Mouse (Mus musculus) limb, embryonic 12.5 days (tissue): ENCODE measurements around the gene Meis1. TPM values are rescaled to one million over a fixed set of nuclear protein-coding genes. Genes with fewer than 3 reads are reported as not detected.

Source experiments
- ATAC-seq: fragments of 200-750 bp; cut with Nextera tagmentation; 2 replicates; pipeline ENCODE4 v1.8.0; 2017; ENCODE audit warnings: low read depth, moderate TSS enrichment; ENCODE audit not compliant: insufficient number of reproducible peaks, insufficient read depth, low FRiP score, low TSS enrichment
- H3K27ac ChIP-seq: fragments of 300-500 bp; sonication (generic); 2 replicates; pipeline ENCODE4 v1.5.1; 2016; ENCODE audit warnings: mild to moderate bottlenecking, moderate library complexity
- H3K27me3 ChIP-seq: fragments of 300-500 bp; sonication (generic); 2 replicates; pipeline ENCODE4 v1.6.1; 2016; ENCODE audit warnings: mild to moderate bottlenecking, moderate library complexity
- H3K36me3 ChIP-seq: fragments of 300-500 bp; sonication (generic); 2 replicates; pipeline ENCODE4 v1.6.1; 2016; ENCODE audit warnings: mild to moderate bottlenecking, moderate library complexity
- H3K4me1 ChIP-seq: fragments of 300-500 bp; sonication (generic); replicated peaks from 2 replicates; pipeline ENCODE4 v1.6.1; 2016
- H3K4me2 ChIP-seq: fragments of 300-500 bp; sonication (generic); 2 replicates; pipeline ENCODE4 v1.6.1; 2016; ENCODE audit warnings: mild to moderate bottlenecking, moderate library complexity
- H3K4me3 ChIP-seq: fragments of 300-500 bp; sonication (generic); replicated peaks from 2 replicates; pipeline ENCODE4 v1.5.1; 2016; ENCODE audit warnings: mild to moderate bottlenecking
- H3K9ac ChIP-seq: fragments of 300-500 bp; sonication (generic); replicated peaks from 2 replicates; pipeline ENCODE4 v1.6.1; 2016; ENCODE audit warnings: mild to moderate bottlenecking, moderate library complexity
- H3K9me3 ChIP-seq: fragments of 300-500 bp; sonication (generic); 2 replicates; pipeline ENCODE4 v1.6.1; 2016; ENCODE audit warnings: mild to moderate bottlenecking, moderate library complexity
- WGBS: fragments of 180-500 bp; shearing (Covaris S2); methylation state at CpG from one replicate; pipeline ENCODE4 v1.1.7; 2016; 5-methylcytosine and 5-hydroxymethylcytosine counted together
- polyA plus RNA-seq: library from polyadenylated mRNA; unstranded; fragments of >200 nt; fragmentation: Nextera tagmentation; extraction: Ambion mirVana; gene quantifications from 2 replicates; pipeline ENCODE4 v1.2.1, GENCODE M21; 2016

Gene Meis1
- polyA plus RNA-seq, 1 experiment from 2014 or later = 35.1 TPM

GRCm38 (mm10) chr11:19005913-19006693, 12.7 kb downstream of the Meis1 start:
- Histone ChIP-seq H3K27me3 (peaks cover 49% of the 10 kb centered on the region), H3K9me3 (no peaks in the 10 kb centered on the region), H3K4me2 (no peak overlapping the region), H3K4me1 (peaks cover 14% of the 10 kb centered on the region), H3K9ac (no peak overlapping the region), H3K4me3 (no peak overlapping the region), H3K27ac (no peak overlapping the region), H3K36me3 (no peaks in the 10 kb centered on the region)
- ATAC-seq = no peak
- 56% methylated on average over 3 of the region's 3 CpGs for WGBS

DNA sequence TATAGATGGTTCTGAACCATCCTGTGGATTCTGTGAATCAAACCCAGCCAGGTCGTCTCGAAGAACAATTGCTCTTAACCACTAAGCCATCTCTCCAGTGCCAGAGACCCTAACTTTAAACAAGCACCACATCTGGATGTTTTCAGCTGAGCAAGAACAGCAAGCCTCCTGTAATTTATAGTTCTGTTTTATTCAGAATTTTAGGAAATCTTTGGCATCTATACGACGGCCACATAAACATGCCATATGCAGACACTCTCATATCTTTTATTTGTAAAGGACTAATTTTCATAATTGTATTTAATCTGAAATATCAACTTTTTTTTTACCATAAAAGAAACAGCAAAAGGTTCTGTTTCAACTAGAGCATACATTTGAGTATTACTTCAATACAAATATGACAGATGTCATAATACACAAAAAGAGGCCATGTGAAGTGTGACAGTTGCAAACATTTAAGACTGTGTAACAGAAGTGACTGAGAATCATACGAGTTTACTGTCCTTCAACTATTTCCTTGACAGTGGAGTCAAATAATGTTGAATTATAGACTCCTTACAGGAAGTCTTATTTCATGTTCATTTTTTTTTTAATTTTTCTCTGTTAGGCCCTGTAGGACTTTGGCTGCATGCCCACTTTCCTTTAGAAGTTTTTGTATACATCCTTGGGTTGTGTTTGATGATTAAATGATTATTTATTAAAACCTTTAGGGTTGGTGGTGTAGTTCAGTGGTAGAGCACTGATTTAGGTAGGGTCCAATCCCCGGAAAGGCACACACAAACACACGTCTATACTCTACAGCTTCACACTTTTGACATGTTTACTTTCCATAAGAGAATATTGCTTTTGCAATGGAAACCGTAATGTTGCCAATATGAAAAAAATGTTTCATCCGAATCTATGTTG, 13.5 kb downstream of the Meis1 start:
- Histone ChIP-seq H3K27ac (no peak overlapping the region), H3K9me3 (no peaks in the 10 kb centered on the region), H3K4me3 (no peak overlapping the region), H3K9ac (no peak overlapping the region), H3K36me3 (no peaks in the 10 kb centered on the region), H3K27me3 (peaks cover 40% of the 10 kb centered on the region), H3K4me2 (no peak overlapping the region), H3K4me1 (peaks cover 14% of the 10 kb centered on the region)
- WGBS = 74% methylated on average over 9 of the region's 9 CpGs
- no peak for ATAC-seq

DNA sequence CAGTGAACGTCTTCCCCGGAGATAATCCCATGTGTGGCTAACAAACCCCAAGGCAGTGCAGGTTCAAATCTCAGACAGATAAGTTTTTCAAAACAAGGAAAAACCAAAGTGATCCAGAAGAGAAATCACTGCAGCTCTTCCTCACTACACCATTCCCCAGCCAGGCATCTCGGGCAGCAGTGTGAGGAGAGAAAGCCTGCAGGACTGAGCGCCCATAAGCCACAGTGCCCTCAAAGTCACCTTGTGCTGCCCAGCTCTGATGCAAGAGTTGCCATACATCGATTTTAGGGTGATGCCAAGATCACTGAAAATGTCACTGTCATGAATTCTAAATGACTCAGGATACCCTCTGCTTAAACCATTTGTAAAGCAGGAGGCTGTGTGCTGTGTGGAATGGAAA, 15.7 kb downstream of the Meis1 start:
- H3K27ac ChIP-seq = no peak overlapping the region
- H3K9ac ChIP-seq = no peak overlapping the region
- peaks cover 7% of the 10 kb centered on the region for H3K4me1 ChIP-seq
- H3K4me3 ChIP-seq = no peak overlapping the region
- H3K36me3 ChIP-seq = no peaks in the 10 kb centered on the region
- H3K27me3 ChIP-seq = peaks cover 20% of the 10 kb centered on the region
- ATAC-seq = no peak
- WGBS = 77% methylated on average over 5 of the region's 5 CpGs
- H3K9me3 ChIP-seq = no peaks in the 10 kb centered on the region
- H3K4me2 ChIP-seq = no peak overlapping the region

DNA sequence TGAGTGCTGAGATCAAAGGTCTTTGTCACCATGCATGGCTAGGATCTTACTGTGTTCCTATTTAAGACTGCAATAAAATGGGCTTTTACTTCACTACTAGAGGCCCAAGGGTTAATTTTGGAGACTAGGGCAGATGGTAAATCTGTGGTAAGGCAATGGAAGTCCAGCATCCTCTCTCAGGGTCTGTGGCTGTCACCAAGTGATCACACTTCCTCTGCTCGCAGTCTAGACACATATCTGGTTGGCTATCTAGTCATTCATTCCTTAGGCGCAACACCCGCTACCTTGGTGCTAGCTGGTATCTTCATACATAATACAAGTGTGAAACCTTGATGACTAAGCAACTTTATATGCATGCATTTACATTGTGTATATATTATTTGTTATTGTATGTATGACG, 22.0 kb downstream of the Meis1 start:
- H3K4me3 ChIP-seq = no peak overlapping the region
- H3K27me3 ChIP-seq = no peaks in the 10 kb centered on the region
- no peak overlapping the region for H3K9ac ChIP-seq
- peaks cover 7% of the 10 kb centered on the region; the same call in 1 of the 2 replicates for H3K36me3 ChIP-seq
- ATAC-seq = no peak
- 95% methylated on average over 4 of the region's 4 CpGs for WGBS
- no peak overlapping the region for H3K27ac ChIP-seq
- no peaks in the 10 kb centered on the region for H3K4me1 ChIP-seq
- no peak overlapping the region for H3K4me2 ChIP-seq
- H3K9me3 ChIP-seq = no peaks in the 10 kb centered on the region

DNA sequence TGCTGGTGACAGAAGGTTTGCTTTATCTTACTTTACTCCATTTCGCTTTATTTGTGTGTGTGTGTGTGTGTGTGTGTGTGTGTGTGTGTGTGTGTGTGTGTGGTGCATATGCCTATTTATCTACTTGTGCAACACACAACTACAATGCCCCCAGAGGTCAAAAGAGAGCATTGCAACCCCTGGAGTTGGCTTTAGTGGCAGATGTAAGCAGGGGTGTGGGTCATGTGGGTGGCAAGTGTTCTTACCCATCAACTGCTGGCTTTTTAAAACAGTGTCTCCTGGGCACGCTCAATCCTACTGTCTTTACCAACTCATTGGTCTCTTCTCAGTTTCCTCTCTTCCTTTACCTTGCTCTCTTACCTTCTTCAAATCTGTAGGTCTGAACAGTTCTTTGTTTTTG, 22.5 kb downstream of the Meis1 start:
- ATAC-seq = no peak
- WGBS = 91% methylated on average over 2 of the region's 2 CpGs
- H3K9me3 ChIP-seq = no peaks in the 10 kb centered on the region
- no peaks in the 10 kb centered on the region for H3K4me1 ChIP-seq
- H3K27ac ChIP-seq = no peak overlapping the region
- H3K36me3 ChIP-seq = peaks cover 7% of the 10 kb centered on the region; the same call in 1 of the 2 replicates
- no peak overlapping the region for H3K9ac ChIP-seq
- no peaks in the 10 kb centered on the region for H3K27me3 ChIP-seq
- H3K4me2 ChIP-seq = no peak overlapping the region
- no peak overlapping the region for H3K4me3 ChIP-seq

- Histone ChIP-seq H3K4me1 (no peaks in the 10 kb centered on the region), H3K27ac (no peak overlapping the region)
- no peak for ATAC-seq
Observed at GRCm38 (mm10) chr11:18992796-18993195, 26.0 kb downstream of the Meis1 start.

DNA sequence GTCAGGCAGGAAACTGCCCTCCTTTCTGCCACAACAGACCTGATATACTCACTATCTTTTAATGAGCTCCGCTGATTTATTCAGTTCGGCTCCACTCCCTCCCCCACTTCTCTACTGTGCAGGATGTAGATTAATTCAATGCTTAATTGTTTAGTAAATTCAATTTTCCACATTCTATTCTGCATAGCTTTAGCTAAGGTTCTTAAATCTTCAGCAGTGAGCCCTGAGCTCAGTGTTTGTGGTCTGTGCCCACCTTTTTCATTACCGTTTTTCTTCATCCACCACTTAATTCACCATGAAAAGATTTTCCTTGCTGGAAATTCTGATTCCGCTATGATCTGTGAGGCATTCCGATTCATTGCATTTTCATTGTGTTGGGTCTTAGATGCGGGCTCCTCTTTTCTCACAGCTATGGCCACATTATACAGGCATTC, 28.5 kb downstream of the Meis1 start:
- H3K9me3 ChIP-seq = no peaks in the 10 kb centered on the region
- no peak overlapping the region for H3K27ac ChIP-seq
- no peak overlapping the region for H3K4me3 ChIP-seq
- whole genome bisulfite sequencing = 89% methylated on average over 6 of the region's 6 CpGs
- H3K36me3 ChIP-seq = peaks cover 11% of the 10 kb centered on the region; the same call in 1 of the 2 replicates
- H3K4me1 ChIP-seq = no peaks in the 10 kb centered on the region
- H3K4me2 ChIP-seq = no peak overlapping the region
- H3K9ac ChIP-seq = no peak overlapping the region
- no peak for ATAC-seq
- no peaks in the 10 kb centered on the region for H3K27me3 ChIP-seq

More at GRCm38 (mm10) chr11:18992796-18993195, 26.0 kb downstream of the Meis1 start:
- no peak overlapping the region for H3K4me2 ChIP-seq
- H3K9me3 ChIP-seq = no peaks in the 10 kb centered on the region
- no peaks in the 10 kb centered on the region for H3K27me3 ChIP-seq
- H3K4me3 ChIP-seq = no peak overlapping the region
- H3K36me3 ChIP-seq = peaks cover 9% of the 10 kb centered on the region; the same call in 1 of the 2 replicates
- H3K9ac ChIP-seq = no peak overlapping the region
- 68% methylated on average over 6 of the region's 6 CpGs for WGBS

DNA sequence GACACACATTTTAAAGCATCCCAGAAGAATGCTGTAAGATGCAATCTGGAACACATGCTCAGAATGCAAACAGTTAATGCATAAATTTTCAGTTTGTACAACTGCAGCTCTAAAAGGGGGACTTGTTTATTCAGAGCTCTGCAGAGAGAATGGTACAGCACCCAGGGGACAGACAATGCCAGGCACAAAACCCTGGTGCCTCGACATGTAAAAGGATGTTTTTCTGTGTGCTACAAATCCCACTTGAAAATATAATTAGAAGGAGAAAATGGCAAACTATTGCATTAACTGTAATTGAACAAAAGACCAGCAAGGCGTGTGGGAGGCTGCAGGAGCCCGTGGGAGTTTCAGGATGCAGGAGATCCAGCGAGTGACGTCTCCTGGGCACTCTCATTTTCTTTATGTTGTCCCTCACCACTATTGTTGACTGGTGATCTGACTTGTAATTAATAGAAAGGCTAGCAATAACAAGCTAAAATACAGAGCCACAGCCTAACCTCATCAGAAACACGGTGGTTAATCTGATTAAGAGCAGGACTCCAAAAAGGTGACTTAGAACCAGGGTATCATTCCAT, 29.0 kb downstream of the Meis1 start:
- peaks cover 8% of the 10 kb centered on the region; the same call in 1 of the 2 replicates for H3K36me3 ChIP-seq
- H3K4me2 ChIP-seq = no peak overlapping the region
- no peaks in the 10 kb centered on the region for H3K4me1 ChIP-seq
- no peak overlapping the region for H3K27ac ChIP-seq
- no peak overlapping the region for H3K9ac ChIP-seq
- no peak overlapping the region for H3K4me3 ChIP-seq
- WGBS = 73% methylated on average over 6 of the region's 6 CpGs
- H3K27me3 ChIP-seq = no peaks in the 10 kb centered on the region
- ATAC-seq = no peak
- no peaks in the 10 kb centered on the region for H3K9me3 ChIP-seq

DNA sequence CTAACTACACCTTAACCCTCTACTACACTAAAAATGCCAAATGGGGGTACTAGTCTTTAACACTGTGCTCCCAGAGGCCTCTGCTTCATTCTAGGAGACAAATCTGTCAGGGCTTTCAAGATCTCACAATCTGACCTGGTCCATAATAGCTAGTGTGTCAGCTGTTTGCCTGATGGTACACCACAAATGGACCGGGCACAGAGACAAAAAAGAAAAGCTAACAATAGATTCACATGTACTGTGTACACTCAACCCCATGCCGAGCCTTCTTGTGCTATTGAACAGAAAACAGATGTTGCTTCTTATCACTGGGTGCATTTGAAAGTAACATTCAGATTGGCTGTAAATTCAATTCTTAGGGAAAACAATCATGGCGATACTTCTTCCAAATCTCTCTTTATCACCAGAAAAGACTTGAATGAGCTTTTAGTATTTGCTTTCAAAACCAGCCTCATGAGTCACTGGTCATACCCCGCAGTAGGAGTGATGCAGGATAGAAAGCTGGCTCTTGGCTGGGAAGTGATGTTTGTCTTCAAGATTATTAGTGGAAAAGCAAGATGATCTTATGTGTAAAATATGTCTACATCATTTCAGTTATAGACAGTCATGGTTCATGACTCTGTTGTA, 30.0 kb downstream of the Meis1 start:
- ATAC-seq = no peak
- 82% methylated on average over 4 of the region's 4 CpGs for WGBS

DNA sequence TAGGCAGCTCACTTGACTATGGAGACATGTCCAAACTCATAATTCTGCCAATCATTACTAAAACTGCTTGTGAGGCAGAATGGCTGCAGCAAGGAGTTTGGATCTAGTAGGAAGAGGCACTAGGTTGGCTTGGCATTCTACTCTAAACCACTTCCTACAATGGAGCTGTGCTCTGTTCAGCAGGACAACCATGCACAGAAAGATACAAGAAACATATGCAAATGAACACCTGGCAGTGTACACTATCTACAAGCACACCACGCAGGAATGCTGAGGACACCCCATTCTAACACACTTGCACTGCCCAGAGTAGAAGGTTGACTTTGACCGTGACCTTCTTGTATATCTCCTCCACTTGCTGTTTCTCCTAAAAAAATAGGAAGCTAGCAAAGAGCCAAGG, 35.0 kb downstream of the Meis1 start:
- no peak overlapping the region for H3K9ac ChIP-seq
- no peak overlapping the region for H3K4me2 ChIP-seq
- H3K36me3 ChIP-seq = peaks cover 8% of the 10 kb centered on the region; the same call in 1 of the 2 replicates
- no peak overlapping the region for H3K4me3 ChIP-seq
- no peak for ATAC-seq
- H3K27me3 ChIP-seq = no peaks in the 10 kb centered on the region
- 92% methylated on average over 2 of the region's 2 CpGs for WGBS
- H3K9me3 ChIP-seq = no peaks in the 10 kb centered on the region
- no peak overlapping the region for H3K27ac ChIP-seq
- peaks cover 6% of the 10 kb centered on the region for H3K4me1 ChIP-seq

More for the DNA sequence above, 30.0 kb downstream of the Meis1 start:
- no peak overlapping the region for H3K4me2 ChIP-seq
- no peak overlapping the region for H3K27ac ChIP-seq
- no peak overlapping the region for H3K9ac ChIP-seq
- H3K27me3 ChIP-seq = no peaks in the 10 kb centered on the region
- peaks cover 8% of the 10 kb centered on the region; the same call in 1 of the 2 replicates for H3K36me3 ChIP-seq
- no peaks in the 10 kb centered on the region for H3K9me3 ChIP-seq
- no peak overlapping the region for H3K4me3 ChIP-seq
- no peaks in the 10 kb centered on the region for H3K4me1 ChIP-seq
